Mouse (Mus musculus) mouse trophoblast stem cell (cell line): Measurements from ENCODE around the gene Nr3c2.

Experiments
- in situ Hi-C, 2 experiments: fragments of 300-500 bp; cut with MseI, MboI; formaldehyde crosslinking; loops; 2 replicates in 1 of 2; 3 replicates in 1 of 2; pipeline ENCODE4 v1.15.1; 2025

Nr3c2 gene

DNA sequence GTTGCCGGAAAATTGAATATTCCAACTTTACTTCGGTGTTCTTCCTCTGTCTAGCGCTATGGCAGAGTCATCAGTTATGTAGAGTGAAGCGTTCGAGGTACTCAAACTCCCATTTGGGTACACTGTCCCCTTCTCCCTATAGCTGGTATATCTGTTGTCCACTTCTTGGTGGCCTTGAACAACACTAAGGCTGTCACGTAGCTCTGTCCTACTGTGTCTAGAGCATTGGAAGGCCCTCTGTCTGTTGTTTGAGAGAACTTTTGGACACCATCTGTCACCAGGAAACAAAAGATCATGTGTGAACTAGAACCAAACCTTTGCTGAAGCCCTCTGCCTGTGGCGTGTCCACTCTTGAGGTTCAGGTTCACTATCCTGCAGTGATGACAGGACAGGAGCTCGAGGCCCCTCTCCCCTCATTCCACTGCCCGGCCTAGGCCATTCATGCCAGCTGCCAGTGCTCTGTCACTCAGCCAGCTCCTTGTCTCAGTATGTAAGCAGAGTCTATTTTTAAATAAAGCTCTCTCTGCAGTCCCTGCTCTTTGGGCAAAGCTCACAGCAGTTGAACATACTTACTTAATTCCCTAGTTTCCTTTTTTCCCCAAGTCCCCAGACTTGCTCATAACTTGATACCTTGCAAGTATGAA lies 72.6 kb downstream of the Nr3c2 start:
- in situ Hi-C loops, result no loop called here

DNA sequence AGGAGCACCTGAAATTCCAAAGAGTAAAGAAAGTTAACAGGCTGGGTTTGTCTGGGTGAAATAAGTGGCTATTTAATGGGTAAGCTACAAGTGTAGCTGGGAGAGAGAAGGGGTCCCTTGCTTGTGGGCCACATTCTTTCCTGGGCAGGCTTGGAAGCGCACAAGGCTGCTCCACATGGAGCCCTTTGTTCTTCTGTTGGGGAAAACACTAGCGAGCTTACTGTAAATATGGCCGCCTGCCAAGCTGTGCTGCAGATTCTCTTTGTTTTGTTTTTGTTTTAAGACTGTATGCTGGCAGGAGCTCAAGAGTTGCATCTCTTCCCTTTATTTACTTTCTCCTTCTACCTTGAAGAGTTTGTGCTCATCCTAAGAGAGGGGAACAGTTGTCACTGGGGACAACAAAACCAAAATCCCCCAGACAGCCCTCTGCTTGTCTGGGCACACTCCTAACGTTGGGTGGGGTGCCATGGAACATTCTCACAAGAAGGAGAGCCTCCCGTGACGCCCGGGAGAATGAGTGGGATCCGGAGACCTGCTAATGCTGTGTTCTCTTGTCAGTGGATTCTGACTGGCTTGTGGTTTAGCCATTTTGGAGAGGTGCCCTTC lies 73.8 kb downstream of the Nr3c2 start:
- in situ Hi-C loops, result no loop called here

DNA sequence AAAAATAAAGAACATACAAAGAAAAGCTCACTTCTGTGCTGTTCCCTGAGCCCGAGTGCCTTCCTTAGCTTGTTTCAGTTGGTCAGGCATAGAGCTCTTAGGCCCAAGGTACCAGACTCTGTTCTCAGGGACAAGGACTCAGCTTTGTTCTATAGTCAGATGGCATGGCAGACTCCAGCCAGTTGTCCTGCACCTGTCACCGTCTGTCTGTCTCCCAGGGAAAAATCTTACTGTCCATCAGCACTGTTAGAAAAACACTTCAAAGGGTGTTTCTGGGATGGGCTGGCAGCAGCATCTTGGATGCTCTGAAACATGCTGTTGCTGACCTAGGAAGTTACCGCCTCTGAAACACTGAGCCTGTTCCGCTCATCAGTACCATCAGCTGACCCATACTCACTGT lies 78.7 kb downstream of the Nr3c2 start:
- in situ Hi-C loops, result no loop called here

DNA sequence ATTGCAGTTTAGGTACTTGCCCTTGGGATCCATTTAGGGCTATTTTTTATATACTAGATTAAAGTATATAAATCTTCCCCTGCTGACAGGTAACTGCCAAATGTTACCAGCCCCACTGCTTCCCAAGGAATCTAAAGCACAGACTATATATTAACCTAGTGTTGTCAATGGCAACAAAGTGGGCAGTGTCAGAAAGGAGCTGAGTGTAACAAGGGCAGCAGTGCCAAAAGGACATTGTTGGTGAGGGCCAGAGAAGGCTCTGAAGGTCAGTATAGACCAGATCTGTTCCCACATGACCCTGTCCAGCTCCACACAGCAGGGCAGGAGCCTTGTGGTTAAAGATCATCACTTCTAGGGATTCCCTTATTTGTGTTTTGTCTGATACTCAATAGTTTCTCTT lies 84.8 kb downstream of the Nr3c2 start:
- in situ Hi-C loops, result no loop called here

DNA sequence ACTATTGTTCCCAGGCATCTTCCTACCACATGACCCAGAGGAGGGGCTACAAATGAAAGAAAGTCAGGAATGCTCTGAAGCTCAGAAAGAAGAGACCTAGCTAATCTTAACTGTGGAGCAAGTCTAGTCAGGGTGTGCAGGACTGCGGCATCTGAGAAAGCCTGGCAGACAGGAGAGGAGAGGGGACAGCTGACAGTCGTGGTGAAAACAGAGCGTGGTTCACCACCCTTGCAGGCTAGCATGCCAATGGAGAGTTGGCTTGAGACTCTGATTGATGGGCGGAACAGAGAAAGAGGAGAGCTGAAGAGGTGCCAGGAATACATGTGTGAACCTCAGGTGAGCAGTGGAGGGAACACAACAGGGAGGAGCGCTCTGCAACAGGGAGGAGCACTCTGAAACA lies 85.6 kb downstream of the Nr3c2 start:
- in situ Hi-C loops, result no loop called here

DNA sequence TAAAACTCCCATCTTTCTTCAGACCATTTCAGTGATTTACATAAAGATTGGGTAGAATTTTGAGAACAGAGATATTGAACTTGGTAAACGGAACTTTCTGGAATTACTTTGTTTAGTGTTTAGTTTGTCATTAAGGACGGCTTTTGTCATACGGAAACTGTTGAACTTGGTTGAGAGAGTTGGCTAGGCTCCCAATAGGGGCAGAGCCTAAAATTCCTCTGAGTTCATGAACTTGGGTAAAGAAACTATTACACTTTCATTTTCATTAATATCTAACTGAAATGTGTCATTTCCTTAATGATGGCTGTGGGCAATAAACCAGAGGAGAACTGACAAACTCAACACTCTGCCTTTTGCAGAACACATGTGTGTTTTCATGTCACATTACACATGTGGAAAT lies 88.6 kb downstream of the Nr3c2 start:
- in situ Hi-C loops, result no loop called here

DNA sequence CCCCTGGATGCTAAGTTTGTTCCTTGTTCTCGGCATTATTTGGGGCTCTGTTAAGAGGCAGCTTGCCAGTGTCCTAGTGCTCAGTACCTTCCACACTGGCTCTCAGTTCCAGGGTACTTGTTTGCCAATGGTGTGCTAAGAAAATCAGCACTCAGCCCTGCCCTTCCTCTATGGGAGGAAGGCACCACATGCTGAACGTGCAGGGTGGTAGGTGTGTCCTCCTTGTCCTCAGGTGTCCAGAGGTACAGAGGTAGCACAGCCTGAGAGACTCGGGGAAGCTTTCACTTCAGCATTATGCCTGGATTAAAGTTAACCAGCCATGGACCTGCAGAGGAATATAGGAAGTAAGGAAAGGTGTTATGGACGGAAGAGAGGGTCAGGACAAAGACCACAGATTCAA lies 99.0 kb downstream of the Nr3c2 start:
- in situ Hi-C loops, result no loop called here

DNA sequence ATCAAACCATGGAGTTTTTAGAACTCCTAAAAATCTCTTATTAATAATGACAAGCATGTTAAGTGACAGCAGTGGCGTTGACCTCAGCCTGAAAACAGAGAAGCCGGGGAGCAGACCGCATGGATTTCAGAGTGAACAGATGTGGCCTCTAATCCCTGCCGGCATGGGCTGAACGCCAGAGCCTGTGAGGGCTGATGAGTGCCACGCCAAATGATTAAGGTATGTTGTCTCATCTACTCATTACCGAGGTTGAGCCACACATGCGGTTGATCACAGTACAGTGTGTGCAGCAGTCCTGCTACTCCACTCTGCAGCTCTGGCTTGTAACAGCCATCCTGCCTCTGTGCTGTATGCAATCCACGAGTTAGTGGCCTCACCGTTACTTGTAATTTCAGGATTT lies 110.2 kb downstream of the Nr3c2 start:
- in situ Hi-C loops, result no loop called here

DNA sequence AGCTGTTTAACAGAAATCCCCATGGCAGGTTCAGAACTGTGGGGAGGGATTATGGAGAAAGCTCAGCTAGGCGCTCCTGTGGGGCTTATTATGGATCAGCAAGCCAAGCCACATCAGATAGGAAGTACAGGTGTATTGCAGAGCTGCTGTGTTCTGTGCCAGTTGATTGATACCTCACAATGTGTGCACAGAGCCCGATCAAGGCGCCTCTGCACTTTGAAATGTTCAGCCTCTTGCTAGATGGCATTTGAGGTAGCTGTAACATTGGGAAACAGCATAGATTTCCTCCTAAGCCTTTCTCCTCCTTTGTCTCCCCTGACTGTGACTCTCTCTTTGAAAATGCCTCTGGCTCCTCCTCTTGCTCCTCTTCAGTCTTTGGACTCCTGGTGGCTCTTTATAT lies 112.7 kb downstream of the Nr3c2 start:
- in situ Hi-C loops, result no loop called here

DNA sequence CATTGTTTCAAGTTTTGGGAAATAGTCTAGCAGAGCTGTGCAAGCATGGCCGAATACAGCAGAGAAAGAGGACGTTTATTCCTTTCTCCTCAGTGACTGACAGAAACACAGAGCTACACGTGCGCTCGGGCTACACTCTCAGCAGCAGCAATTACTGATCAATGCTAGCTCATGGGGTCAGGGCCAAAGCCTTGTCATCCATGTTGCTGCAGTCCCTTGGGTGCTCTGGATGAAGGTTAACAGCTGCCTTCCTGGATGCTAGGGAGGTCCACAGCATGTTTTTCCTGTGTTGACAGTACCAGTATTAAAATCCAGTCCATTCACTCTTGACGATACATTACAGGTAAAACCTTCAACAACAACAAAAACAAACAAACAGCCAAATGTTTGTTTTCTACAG lies 113.4 kb downstream of the Nr3c2 start:
- in situ Hi-C loops, result no loop called here

DNA sequence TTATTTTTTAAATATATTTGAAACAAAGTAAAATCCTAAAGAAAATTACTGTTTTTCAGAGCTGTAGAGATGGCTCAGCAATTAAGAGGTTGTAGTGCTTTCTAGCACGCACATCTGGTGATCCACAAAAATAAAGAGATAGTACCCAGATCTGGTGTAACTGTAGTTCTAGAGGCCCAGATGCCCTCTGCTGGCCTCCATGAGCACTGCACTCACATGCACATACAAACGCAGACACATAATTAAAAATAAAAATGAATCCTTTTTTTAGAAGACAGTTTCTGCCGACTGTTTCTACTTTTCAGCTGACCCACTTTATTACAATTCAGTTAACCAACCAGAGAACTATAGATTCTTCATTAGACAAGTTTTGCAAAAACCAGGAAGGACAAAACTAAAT lies 117.5 kb downstream of the Nr3c2 start:
- in situ Hi-C loops, result no loop called here

DNA sequence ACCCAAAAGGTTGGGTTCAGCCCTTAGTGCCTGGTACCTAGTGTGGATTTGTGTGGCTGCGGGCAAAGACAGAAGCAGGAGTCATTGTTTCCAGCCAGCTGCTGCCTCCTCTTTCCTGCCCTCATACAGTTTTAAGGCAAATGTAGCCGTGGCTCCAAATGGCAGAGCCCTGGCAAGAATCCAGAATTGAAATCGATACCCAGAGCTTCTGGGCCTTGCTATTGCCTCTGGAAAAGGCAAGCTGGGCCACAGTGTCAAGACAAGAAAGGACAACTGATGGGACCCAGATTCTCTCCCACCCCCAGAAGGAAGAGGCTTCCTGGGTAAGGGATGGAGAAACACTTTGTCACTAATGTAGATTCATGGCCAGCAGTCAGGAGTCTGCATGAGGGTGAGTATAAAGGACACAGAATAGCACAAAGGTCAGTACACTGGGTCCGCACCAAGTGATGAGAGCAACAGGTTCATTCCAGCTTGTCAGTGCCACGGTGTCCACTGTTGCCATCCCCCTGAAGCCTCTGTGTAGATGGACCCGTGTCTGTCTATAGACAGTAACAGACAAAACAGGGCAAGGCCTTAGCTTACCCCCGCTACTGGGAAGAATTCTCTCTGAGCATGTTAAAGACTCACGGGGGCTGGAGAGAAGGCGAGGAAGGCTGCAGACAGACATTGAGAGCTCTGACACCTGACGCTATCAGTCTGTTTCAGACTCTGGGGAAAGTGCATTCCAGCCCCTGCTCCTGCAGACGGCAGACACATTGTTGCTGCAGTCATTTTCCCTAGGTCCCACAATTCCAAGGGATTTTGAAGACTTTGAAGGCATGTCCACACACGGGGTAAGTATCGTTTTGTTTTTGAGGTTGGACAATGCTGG lies 124.8 kb downstream of the Nr3c2 start:
- in situ Hi-C loops, result no loop called here

DNA sequence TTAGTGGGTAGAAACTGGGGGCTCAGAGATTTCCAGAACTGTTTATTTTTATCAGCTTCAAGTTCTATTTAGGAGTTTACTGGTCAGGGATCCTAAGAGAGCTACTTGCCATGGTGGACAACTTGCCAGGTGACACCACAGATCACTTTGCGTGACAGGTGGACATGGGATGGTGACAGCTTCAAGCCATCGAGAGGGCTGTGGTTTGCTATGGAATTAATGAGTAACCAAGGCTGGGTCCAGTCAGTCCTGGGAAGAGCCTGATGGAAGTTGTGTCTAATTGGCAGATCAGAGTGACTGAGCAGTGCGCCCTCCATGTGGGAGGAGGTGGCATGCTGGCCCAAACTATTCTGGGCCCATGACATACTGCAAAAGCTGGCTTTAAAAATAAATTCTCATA lies 132.0 kb downstream of the Nr3c2 start:
- in situ Hi-C loops, result no loop called here

DNA sequence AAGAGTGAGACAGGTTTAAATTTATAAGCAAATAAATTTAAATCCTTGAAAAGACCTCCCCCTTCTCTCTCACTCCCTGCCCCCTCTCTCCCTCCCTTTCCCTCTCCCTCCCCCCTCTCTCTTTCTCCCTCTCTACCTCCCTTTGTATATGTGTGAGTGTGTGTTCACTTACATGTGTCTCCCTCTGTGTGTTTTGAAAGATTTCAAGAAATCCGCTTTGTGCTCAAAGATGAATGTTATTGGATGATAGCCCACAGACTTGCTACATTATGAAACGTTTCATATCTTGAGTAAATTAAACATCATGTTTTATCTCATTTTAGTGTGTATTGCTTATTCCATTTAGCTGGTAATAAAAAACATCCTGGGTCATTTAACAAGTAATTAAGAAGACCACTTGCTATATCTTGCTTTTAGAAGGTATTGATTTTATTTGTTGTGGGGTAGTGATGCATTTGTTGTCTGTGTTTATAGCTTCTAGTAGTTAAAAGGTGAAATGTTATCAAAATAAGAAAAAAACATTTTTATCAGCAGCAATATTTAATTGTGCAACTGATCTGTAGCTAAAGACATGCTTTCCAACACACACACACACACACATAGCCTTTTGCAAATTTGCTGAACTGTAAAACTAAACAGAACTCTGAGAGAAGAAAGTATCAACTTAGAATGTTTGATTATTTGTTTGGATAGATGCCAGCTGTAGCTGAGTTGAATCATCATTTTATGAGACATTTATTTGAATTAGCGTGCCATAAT lies 134.6 kb downstream of the Nr3c2 start:
- in situ Hi-C loops, result no loop called here

DNA sequence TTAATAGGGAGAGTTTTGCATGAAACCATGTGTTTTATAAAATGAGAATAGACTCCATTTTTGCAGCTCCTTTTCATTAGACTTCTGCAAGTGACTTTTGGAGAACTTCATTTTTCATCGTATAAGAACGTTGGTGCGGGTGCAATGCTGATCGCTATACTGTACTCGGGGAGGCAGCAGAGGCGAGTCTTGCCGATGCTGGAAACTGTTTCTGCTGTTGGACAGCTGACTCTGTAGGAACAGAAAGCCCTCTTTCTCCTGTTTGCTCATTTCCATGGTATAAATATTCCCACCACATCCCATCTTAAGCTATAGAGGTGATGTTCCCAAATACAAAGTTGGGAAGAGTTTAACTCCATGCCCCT lies 135.2 kb downstream of the Nr3c2 start:
- in situ Hi-C loops, result no loop called here

DNA sequence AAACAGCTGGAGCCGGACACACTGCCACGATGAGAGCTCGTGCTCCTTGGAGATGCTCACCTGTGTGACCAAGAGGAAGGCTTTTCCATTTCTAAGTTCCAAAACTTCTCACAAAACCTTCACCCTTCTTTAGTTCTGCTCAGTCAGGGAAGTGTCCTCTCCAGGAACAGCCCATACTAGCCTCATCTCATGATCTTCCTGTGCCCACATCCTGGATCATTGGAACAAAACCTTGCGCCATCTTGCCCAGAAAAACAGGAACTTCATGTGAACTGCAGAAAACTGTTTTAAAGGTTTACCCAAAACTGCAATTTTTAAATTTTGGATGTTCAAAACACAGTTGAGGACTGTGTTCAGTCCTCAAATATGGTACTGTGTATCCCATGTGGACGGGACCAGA lies 142.0 kb downstream of the Nr3c2 start:
- in situ Hi-C loops, result no loop called here

DNA sequence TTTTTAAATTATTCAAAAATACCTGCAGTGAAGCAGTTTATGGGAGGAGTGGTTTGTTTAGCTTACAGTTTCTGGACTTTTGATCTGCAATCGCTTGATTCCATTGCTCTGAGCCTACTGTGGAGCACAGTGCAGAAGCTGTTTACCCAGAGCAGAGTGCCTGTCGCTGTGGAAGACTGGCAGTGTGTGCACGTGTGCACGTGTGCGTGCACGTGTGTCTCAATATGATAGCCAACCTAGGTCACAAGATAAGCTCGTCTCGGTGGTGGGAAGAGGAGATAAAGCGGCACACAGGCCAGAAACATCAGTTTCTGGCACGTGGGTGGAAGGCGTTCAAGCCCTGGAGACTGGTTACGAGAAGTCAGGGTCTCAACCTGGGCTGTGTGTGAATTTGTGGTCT lies 145.6 kb downstream of the Nr3c2 start:
- in situ Hi-C loops, result no loop called here

DNA sequence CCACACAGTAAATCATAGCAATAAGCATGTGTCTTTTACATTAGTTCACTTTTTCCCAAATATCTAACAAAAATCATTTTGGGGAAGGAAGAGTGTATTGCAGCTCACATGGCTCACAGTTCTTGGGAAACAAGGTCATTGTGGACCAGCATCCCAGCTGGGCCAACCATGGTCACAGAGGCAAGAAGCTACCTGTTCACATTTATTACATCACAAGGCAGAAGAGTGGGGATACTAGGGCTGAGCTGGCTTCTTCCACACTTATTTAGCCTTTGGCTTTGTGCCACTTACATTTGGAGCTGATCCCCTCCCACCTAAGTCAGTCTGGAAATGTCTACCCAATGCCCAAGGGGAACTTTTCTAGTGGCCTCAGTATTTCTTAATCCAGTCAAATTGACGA lies 146.5 kb downstream of the Nr3c2 start:
- in situ Hi-C loops, result no loop called here

DNA sequence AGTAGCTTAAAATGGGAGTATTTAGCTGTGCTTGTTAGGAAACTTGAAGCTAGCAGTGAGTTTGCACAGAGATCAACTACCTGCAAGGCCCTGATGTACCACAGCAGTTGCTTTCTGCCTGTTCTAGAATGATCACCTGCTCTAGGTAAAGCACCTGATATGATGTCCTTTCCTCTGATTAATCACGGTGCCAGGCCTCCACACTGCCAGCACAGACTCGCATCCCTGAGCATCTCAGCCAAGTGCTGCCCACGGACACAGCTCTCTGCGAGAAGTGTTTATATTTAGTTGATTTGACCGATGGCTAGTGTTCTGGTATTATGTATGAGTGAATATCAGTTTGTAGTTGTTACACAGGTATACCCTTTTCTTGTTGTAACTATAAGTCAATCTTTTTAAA lies 147.0 kb downstream of the Nr3c2 start:
- in situ Hi-C loops, result no loop called here

DNA sequence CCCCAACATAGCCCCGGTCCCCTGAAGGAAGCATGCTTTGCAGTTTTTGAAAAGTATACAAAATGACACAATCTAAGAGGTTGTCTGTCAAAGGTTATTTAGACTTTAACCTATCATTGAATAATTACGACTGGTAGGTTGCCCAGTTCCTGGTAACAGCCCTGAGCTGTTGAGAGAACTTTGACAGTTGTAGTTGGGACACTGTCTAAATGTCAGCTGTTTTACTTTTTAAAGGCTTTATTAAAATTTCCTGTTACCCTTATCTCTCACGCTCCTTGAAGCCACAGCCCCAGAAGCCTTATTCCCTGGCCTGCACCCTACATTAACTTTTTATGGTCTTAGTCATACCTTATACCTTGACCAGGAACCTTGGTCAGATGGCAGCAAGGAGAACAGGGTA lies 147.5 kb downstream of the Nr3c2 start:
- in situ Hi-C loops, result no loop called here

DNA sequence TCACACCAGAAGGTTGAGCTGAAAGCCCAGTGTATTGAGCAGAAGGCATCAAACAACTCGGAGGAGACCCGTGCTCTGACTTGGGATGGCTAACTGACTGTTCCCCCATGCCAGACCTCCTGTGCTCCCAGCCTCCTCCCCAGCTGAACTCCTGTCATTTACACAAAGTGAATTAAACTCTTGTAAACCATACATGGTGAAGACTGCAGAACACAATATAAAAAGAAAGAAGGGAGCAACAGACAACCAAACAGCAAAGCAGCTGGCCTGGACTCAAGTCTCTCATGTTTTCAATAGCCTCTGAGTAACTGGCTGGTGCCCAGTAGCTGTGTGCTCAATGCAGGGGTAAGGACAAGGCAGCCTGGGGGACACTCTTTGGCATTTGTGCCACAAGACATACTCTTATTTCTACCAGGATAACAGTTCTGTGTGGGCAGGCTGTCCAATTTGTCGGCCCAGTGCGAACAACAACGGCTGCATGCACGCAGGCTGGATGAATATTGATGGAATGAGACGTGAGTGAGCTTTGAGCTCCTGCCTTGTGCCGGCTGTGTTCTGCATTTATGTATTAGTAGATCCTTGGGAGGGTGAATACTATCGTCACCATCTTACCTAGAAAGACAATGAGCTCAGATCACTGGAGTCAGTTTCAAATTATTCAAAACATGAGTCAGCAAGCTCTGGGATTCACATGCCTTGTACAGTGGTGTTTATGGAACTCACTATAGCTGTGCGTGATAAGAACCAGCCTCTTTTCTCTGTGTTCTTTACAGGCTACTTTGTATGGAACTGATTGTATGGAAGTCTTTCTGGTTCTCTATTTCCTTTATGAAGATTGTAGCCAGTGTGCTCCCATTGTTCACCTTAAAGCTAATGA lies 152.4 kb downstream of the Nr3c2 start:
- in situ Hi-C loops, result no loop called here
